Mouse (Mus musculus) left cerebral cortex, postnatal 4 days (tissue): ENCODE data around the gene Acad12. TPM values are rescaled to one million over a fixed set of nuclear protein-coding genes. Genes with fewer than 3 reads are reported as not detected.
"Not testable (repeated sequence)": the region's sequence is repeated elsewhere in the genome, so short reads cannot be mapped to it uniquely, and the experiment has no call there.

Experiments
- DNase-seq: peaks from one replicate; pipeline ENCODE4 v3.0.0-alpha.2; 2022
- intact Hi-C: fragments of 180-260 bp; cut with DNase I; formaldehyde crosslinking; loops from one replicate; pipeline ENCODE4 v1.15.1; 2025
- total RNA-seq, 2 experiments: library from RNA; stranded (reverse); gene quantifications; 2 replicates each; pipeline ENCODE4 v1.2.3; 2021

Gene Acad12
- total RNA-seq, 2 experiments from 2014 or later = 3.7 TPM

GRCm38 (mm10) chr5:121614921-121615320 is 3.8 kb downstream of the Acad12 start:
- DNase-seq, intact Hi-C loops: not testable (repeated sequence)

DNA sequence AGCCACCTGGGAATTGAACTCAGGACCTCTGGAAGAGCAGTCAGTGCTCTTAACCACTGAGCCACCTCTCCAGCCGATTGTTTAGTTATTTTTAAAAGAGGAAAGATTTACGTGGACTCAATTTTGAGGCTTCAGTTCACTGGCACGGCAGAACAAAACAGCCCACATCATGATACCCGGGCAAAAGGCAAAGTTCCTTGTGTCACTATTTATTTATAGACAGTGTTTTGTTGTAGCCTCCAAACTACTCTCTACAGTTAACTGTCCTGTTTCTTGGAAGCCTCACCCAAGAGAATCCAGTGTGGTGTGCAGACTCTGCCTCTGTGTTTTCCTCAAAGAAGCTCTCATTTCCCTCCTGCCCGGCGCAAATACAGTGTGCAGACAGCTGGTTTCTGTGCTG is 6.7 kb downstream of the Acad12 start:
- intact Hi-C loops = no loop called here
- no peak for DNase-seq

- DNase-seq, intact Hi-C loops: not testable (repeated sequence)
Measured at GRCm38 (mm10) chr5:121609556-121610135, 9.1 kb downstream of the Acad12 start.

- intact Hi-C loops = no loop called here
Measured at GRCm38 (mm10) chr5:121606151-121606550, 12.6 kb downstream of the Acad12 start.

DNA sequence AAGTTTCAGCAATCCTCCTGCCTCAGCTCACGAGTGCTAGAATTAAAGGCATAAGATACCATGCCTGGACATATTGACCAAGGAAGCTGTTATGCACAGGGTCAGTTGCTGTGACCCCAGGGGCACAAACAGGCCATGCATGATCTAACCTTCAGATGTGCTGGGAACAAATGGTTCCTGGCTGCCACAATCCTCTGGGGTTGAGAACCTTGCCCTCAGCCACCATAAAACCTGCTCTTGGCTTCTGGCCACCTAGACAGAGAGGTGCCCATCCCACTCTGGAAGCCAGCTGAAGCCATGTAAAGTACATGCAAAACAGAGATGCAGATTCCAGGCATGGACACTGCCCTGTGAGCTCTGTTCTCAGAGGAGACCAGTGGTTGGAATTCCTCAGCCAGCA is 14.9 kb downstream of the Acad12 start:
- intact Hi-C loops = loop anchor here (5.0 kb wide), 1 partner anchor 42 kb away; no protein-coding TSS in a partner anchor

More at GRCm38 (mm10) chr5:121606151-121606550, 12.6 kb downstream of the Acad12 start:
- DNase-seq = peak; percentile 74

DNA sequence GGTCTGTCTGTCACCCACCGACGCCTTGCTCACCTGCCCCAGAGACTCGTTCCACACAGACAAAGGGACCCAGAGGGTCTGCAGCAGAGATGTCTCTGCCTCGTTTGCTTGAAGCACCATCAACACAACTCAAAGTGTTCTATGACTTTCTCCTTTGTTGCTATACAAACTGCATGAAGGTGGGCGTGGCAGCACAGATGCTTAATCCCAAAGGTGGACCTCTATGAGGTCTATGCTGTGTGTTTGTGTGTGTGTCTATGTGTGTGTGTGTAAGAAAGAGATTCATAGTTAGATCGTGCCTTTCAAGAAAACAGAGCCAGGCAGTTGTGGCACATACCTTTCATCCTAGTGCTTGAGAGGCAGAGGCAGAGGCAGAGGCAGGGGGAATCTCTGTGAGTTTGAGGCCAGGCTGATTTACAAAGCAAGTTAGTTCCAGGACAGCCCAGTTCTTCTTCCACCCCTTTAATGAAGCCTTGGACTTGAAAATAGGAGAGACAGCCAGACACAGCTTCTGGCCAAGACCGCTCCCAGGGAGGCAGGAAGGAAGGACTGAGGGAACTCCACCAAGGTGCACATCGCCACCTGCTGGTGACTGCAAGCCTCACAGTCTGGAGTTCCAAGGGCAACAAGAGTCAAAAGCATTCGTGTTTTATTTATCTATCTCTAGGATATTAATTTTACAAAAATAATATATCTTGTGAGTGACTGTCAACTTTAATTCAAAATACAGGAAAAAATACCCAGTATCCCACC is 17.0 kb downstream of the Acad12 start:
- intact Hi-C loops = loop anchor here (5.0 kb wide), 1 partner anchor 39 kb away; no protein-coding TSS in a partner anchor
- peak; percentile 89 for DNase-seq

More for the DNA sequence above, 14.9 kb downstream of the Acad12 start:
- not testable (repeated sequence) for DNase-seq

- intact Hi-C loops = no loop called here
- no peak for DNase-seq
Measured at GRCm38 (mm10) chr5:121598871-121599610, 19.7 kb downstream of the Acad12 start.

DNA sequence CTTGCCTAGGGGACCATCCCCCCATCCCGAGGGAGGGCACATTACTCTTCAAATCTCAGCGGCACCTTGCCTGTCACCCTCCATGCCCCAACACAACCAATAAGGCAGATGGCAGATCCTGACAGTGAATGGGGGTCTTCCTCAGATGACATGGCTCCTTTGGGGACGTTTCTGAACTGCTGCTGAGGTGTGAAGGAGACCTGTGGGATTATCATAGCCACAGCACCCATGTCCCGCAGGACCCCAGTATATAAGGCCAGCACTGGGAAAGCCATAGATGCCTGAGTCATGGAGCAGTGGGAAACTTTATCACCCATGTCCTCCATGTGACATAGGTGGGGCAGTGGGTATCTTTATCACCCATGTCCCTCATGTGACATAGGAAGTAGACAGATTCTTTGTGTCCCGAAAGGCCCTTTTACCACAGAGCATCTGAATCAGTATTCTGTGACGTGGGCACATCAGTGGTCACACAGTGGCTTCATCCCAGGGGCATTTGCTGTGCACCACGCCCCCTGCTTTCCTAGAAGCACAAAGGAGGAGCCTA is 20.7 kb downstream of the Acad12 start:
- no peak for DNase-seq
- intact Hi-C loops = no loop called here

DNA sequence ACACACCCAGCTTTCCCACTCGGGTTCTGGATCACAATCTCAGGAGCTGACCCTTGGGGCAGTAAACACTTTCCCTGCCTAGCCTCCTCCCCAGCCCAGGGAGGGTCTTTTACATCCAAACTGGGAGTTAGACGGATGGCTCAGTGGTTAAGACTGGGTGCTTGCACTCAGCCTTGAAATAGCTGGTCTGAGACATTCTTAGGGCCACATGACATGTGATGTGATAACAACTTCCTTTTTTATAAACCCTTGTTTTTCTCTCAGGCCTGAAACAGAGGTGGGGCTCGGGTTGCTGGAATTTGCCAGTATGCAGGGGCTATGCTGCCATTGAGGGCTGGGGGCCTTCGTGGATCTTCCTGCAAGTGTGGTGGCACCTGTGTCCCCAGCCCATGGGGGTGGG is 21.4 kb downstream of the Acad12 start:
- DNase-seq = no peak
- intact Hi-C loops = no loop called here

- no peak for DNase-seq
- intact Hi-C loops = no loop called here
Measured at GRCm38 (mm10) chr5:121596226-121596625, 22.5 kb downstream of the Acad12 start.

GRCm38 (mm10) chr5:121595758-121596157 is 23.0 kb downstream of the Acad12 start:
- intact Hi-C loops = no loop called here
- DNase-seq = no peak

DNA sequence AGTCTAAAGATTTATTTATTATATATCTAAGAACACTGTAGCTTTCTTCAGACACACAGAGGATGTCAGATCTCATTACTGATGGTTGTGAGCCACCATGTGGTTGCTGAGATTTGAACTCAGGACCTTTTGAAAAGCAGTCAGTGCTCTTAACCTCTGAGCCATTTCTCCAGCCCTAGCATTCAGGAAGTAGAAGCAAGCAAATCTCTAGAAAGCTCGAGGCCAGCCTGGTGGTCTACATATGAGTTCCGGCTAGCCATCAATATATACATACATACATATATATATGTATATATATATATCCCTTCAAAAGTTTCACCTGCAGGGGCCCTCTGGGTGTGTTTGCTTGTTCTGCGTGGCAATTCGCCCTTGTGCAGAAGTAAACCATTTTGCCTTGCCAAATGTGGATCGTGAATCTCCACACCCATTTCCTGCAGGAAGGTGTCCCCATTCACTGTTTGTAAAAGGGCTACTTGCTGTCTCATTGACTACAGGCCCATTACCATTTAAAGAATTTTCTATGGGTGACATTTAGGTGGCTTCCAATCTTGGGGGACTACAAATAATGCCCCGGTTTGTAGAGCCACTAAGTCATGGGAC is 23.9 kb downstream of the Acad12 start:
- DNase-seq = no peak
- intact Hi-C loops = no loop called here

- intact Hi-C loops = no loop called here
- DNase-seq = peak; percentile 78
Measured at GRCm38 (mm10) chr5:121593451-121594401, 25.0 kb downstream of the Acad12 start, which contains the start of gene Aldh2. TSS of gene Aldh2 (minus strand) at chr5:121593824.

GRCm38 (mm10) chr5:121592816-121593407 is 25.8 kb downstream of the Acad12 start:
- intact Hi-C loops = no loop called here
- no peak for DNase-seq

DNA sequence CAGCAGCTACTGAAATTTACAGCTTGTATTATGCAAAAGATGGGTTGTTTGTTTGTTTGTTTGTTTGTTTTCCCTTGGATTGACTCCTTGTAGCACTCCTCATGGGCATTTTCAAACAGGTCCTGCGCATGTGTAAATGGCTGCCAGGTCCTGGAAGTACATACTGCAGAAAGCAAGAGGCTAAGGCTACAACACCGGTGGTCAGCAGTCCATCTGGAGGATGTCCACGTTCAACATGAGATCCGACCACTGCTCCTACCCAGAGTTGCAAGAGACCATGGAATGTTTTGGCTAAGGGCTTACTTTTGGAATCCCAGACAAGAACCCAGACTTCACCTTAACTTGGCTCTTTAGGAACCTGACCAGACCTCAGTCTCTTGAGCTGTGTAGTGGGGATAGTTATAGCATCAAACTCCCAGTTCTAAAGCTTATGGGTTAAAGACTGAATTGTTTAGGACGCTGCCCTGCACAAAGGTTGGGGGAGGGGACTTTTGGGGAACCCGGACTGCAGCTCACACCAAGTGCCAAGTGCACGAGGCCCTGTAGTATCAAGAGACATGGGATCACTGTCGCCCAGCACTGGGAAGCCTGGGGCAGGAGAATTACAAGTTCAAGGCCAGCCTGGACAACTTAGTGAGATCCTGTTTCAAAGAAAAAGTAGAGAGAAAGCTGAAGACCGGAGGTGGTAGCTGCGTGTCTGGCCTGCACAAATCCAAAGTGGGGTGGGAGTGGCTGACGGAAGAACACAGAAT is 26.5 kb downstream of the Acad12 start:
- DNase-seq = no peak
- intact Hi-C loops = no loop called here

- intact Hi-C loops = no loop called here
- no peak for DNase-seq
Measured at GRCm38 (mm10) chr5:121591417-121592063, 27.2 kb downstream of the Acad12 start.

- DNase-seq = no peak
- intact Hi-C loops = no loop called here
Measured at GRCm38 (mm10) chr5:121589928-121590327, 28.8 kb downstream of the Acad12 start.
